Mouse (Mus musculus) liver, adult 2 months (tissue): ENCODE data around the gene Slc22a5.

Experiments used
- CTCF ChIP-seq: fragments of 200-500 bp; IDR thresholded peaks from 2 replicates; pipeline ENCODE4 v1.5.1; 2011; ENCODE audit warnings: low read depth, low read length, control low read depth
- POLR2A ChIP-seq: fragments of 200-500 bp; IDR thresholded peaks from 2 replicates; pipeline ENCODE4 v1.6.1; 2011; ENCODE audit warnings: low read length, control low read depth; ENCODE audit not compliant: insufficient read depth; ENCODE audit errors: extremely low read depth

DNA sequence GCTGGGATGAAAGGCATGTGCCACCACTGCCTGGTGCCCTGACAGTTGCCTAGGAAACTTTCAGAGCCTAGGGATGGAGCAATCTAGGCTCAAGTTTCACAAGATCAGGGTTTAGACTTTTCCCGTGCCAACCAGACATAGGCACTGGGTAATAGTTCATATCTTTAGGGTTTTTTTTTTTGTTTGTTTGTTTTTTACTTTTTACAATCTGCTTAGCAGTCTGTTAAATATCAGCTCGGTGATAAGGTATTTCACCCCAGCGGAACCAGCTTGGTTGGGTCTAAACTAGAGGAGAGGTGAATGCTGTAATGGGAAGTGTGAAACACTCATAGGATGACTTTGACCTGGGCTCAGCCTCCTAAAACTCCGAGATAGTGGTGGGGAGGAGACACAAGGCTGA is 19.6 kb upstream of the Slc22a5 start:
- no peak for TF ChIP-seq POLR2A
- no peak for TF ChIP-seq CTCF
